Mouse (Mus musculus) small intestine, adult 2 months (tissue): ENCODE data around the gene Tcf7. TPM values are rescaled to one million over a fixed set of nuclear protein-coding genes. Genes with fewer than 3 reads are reported as not detected.

Experiments used
- H3K27ac ChIP-seq: fragments of 200-500 bp; 2 replicates; pipeline ENCODE4 v1.5.1; 2012; ENCODE audit warnings: low read depth, low read length, control low read depth, inconsistent platforms; ENCODE audit not compliant: insufficient read depth
- H3K27me3 ChIP-seq: fragments of 200-500 bp; 2 replicates; pipeline ENCODE4 v1.6.1; 2012; ENCODE audit warnings: mild to moderate bottlenecking, moderate library complexity, low read length, inconsistent platforms; ENCODE audit not compliant: control insufficient read depth, insufficient read depth
- H3K36me3 ChIP-seq: fragments of 200-500 bp; 2 replicates; pipeline ENCODE4 v1.6.1; 2012; ENCODE audit warnings: mild to moderate bottlenecking, low read length, control low read depth, inconsistent platforms; ENCODE audit not compliant: control insufficient read depth, insufficient read depth
- H3K4me1 ChIP-seq: fragments of 200-500 bp; 2 replicates; pipeline ENCODE4 v1.6.1; 2012; ENCODE audit warnings: low read length, inconsistent platforms, mixed read lengths; ENCODE audit not compliant: control insufficient read depth, insufficient read depth, insufficient read length
- H3K4me3 ChIP-seq: fragments of 200-500 bp; 2 replicates; pipeline ENCODE4 v1.5.1; 2012; ENCODE audit warnings: low read depth, mild to moderate bottlenecking, control low read depth, inconsistent platforms, low read length, moderate library complexity
- CTCF ChIP-seq: fragments of 200-500 bp; IDR thresholded peaks from 2 replicates; pipeline ENCODE4 v1.5.1; 2012; ENCODE audit warnings: low read depth, mild to moderate bottlenecking, control low read depth, inconsistent platforms, low read length, moderate library complexity, mixed read lengths; ENCODE audit not compliant: insufficient replicate concordance, insufficient read length; ENCODE audit errors: extremely low read depth
- POLR2A ChIP-seq: fragments of 200-500 bp; IDR thresholded peaks from 2 replicates; pipeline ENCODE4 v1.6.1; 2012; ENCODE audit warnings: low read depth, mild to moderate bottlenecking, control low read depth, inconsistent platforms, low read length, moderate library complexity
- WGBS: fragments of 180-500 bp; shearing (Covaris S2); methylation state at CpG from one replicate; pipeline ENCODE4 v1.1.7; 2018; 5-methylcytosine and 5-hydroxymethylcytosine counted together
- polyA plus RNA-seq: library from polyadenylated mRNA; depleted of rRNA; stranded (reverse); fragments of >200 nt; gene quantifications from 2 replicates; pipeline ENCODE4 v1.2.3, GENCODE M21; 2012

The Tcf7 gene
- polyA plus RNA-seq, 1 experiment, result 10.7 TPM

DNA sequence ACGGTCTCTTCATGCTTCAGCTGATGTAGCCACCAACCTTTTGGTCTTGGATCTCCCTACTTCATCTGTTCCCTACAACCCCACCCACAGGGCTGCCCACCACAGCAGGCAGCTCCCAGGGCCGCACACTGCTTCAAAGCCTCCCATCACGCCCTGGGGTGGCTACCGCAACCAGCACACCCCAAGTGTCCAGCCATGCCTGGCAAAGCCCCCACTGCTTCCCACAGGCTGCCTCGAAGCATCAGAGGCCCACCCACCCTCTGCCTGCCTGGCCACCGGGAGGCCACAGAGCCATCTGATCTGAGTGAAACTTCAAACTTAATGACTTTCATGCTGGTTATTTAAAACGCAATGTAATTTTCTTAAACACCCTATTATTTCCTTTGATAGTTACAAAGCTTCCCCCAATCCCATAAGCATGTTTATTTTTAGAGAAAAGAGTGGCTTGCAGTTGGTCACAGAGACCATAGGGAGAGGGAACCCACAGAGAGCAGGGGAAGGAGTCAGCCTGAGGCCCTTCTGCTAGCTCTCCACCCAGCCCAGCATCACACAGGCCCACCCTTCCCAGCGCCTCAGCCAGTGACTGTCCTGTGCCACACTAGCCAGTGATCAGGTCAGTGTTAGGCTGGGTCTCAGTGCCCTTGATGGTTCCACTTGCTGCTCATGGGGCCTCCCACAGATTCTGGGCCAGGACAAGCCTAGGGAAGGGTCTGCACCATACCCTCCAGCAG is 10.9 kb downstream of the Tcf7 start:
- H3K27ac ChIP-seq, result no peak overlapping the region
- no peak overlapping the region for H3K4me3 ChIP-seq
- WGBS, result 90% methylated on average over 8 of the region's 8 CpGs
- H3K36me3 ChIP-seq, result no peaks in the 10 kb centered on the region
- peaks cover 14% of the 10 kb centered on the region; the same call in 1 of the 2 replicates for H3K4me1 ChIP-seq
- no peaks in the 10 kb centered on the region for H3K27me3 ChIP-seq
- TF ChIP-seq POLR2A (no peak), CTCF (no peak)

DNA sequence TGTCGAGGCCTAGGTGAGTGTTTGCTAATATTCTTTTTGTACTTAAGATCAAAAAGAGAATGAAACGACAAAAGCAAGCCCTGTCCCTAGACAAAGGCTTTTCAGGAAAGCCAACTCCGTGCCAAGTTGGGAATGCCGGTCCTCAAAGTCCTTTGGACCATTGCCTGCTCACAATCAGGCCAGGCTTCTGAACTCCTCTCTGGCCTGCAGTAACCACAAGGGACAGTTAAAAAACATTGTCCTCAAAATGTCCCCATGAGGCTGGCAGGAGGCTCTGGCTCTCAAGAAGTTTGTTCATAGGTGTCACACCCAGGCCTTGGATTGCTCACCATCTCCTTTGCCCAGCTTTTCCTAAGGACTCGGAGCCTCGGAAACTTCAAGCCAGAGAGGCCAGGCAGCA is 13.0 kb downstream of the Tcf7 start:
- Histone ChIP-seq H3K27ac (no peak overlapping the region), H3K36me3 (no peaks in the 10 kb centered on the region), H3K4me1 (peaks cover 14% of the 10 kb centered on the region; the same call in 1 of the 2 replicates), H3K27me3 (no peaks in the 10 kb centered on the region), H3K4me3 (no peak overlapping the region)
- TF ChIP-seq CTCF, result no peak
- no peak for TF ChIP-seq POLR2A
- WGBS, result 82% methylated on average over 6 of the region's 6 CpGs

DNA sequence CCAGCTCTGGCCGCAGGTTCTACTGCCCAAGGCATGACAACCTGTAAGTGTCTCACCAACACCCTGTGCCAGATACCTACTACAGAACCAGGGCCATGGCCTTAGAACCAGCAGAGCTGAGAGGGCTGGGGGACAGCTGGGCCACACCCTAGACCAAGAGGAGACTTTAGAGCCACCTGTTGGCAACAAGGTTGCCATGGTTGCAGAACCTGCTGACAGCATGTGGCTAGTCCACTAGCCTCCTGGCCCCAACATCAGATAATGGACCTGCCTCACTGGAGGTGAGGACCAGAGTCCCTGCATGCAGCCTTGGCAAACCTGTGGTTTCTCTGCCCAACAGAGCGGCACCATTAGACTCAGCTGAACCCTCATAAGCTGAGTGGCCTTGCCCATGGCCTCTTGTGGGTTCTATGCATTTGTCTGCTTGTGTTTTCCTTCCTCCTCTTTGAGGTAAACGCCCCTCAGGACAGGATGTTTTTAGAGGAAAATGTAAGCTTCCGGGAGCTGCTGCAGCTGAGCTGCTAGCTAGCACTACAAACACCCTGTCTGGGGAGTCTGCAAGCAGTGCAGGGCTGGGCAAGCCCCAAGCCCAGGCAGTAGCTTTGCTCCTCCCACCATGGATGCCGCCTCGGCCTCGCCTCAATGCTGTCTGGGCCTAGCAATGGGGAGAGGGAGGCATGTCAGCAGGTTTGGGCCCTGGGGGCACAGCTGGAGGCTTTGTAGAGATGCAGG is 14.5 kb downstream of the Tcf7 start:
- whole genome bisulfite sequencing, result 42% methylated on average over 7 of the region's 7 CpGs
- no peaks in the 10 kb centered on the region for H3K27me3 ChIP-seq

DNA sequence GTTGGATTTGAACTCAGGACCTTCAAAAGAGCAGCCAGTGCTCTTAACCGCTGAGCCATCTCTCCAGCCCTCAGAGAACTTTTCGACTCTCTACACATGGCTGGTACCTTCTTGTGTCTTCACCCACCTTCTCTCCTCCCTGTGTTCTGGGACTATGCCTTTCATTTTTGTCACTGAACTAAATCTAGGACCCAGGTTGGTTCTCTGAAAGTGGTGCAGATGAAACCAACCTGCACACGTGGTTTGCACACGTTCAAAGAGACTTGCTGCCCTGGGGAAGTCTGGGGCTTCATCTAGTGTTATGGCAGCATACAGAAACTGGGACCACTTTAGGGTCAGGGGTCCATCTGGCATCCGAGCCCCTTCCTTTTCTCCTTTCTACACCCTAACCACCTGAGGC is 15.5 kb downstream of the Tcf7 start:
- H3K27ac ChIP-seq, result no peak overlapping the region

More for the DNA sequence above, 14.5 kb downstream of the Tcf7 start:
- Histone ChIP-seq H3K27ac (peak overlapping the region; percentile 23), H3K4me3 (no peak overlapping the region), H3K36me3 (no peaks in the 10 kb centered on the region), H3K4me1 (peaks cover 14% of the 10 kb centered on the region; the same call in 1 of the 2 replicates)
- no peak for TF ChIP-seq CTCF
- no peak for TF ChIP-seq POLR2A

DNA sequence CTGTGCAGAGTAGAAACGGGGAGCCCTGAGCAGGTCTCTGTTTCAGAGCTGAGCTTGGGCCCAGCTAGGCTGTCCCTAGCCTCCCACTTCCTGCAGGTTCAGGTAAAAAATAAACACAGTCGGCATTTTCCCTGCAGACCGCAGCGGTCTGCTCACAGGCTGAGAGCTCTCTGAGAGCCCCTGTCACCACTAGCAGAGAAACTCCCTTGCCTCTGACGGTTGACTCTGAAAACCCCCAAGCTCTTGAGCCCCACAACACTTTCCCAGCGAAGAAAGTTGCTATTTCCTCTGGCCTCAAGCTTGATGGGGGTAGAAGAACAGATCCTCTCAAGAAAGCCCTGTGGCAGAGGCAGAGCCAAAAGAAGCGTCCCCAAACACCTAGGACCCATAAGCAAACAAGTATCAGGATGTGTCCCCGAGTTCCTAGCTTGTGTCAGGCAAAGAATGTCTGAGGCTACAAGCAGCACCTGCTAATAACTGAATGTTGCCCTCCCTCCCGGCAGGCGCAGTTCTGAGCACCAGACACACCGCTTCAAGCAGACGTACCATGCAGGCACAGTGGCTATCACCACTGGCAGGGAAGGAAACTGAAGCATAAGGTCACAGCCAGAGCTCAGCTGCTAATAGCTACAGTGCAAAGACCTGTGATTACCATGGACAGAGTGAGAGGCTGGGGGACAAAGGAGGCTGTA is 17.1 kb downstream of the Tcf7 start:
- no peak overlapping the region for H3K27ac ChIP-seq
- H3K36me3 ChIP-seq, result no peaks in the 10 kb centered on the region
- no peak overlapping the region for H3K4me3 ChIP-seq
- no peaks in the 10 kb centered on the region for H3K27me3 ChIP-seq
- H3K4me1 ChIP-seq, result peaks cover 11% of the 10 kb centered on the region; the same call in 1 of the 2 replicates
- 62% methylated on average over 12 of the region's 12 CpGs for WGBS
- TF ChIP-seq CTCF (no peak), POLR2A (no peak)

More for the DNA sequence above, 15.5 kb downstream of the Tcf7 start:
- TF ChIP-seq CTCF (no peak), POLR2A (no peak)
- Histone ChIP-seq H3K4me1 (peaks cover 11% of the 10 kb centered on the region; the same call in 1 of the 2 replicates), H3K27me3 (no peaks in the 10 kb centered on the region), H3K4me3 (no peak overlapping the region), H3K36me3 (no peaks in the 10 kb centered on the region)
- WGBS, result 85% methylated on average over 5 of the region's 5 CpGs

DNA sequence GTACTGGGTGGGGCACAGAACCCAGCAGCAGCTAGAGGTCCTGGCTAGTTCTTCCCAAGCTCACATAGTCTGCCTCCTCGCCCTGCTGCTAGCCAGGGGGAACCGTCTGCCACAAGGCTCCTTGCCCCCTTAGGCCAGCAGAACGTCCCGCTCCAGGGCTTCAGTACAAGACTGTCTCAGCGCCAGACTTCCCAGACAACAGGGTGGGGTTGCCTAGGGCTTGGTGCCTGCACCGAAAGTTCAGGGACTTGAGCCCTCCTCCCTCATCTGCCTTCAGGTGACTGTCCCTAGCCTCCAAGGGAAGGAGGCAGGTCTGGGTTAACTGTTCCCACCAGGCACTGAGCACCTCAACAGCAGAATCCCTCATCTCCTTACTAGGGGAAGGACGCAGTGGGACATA is 17.9 kb downstream of the Tcf7 start:
- Histone ChIP-seq H3K27me3 (no peaks in the 10 kb centered on the region), H3K36me3 (no peaks in the 10 kb centered on the region), H3K4me3 (no peak overlapping the region), H3K27ac (no peak overlapping the region; the same call in 1 of the 2 replicates), H3K4me1 (peaks cover 11% of the 10 kb centered on the region; the same call in 1 of the 2 replicates)
- TF ChIP-seq POLR2A (no peak), CTCF (no peak)
- WGBS, result 79% methylated on average over 7 of the region's 7 CpGs
